Mouse (Mus musculus): ENCODE data around the gene Scd2.
A peak's percentile ranks its signal among the peaks of the same experiment; 100 is the strongest.
"Not testable (repeated sequence)": the region's sequence is repeated elsewhere in the genome, so short reads cannot be mapped to it uniquely, and the experiment has no call there.

Scd2 gene

GRCm38 (mm10) chr19:44274452-44274851 lies 19.0 kb upstream of the Scd2 start:
- DNase-seq = no peak

DNA sequence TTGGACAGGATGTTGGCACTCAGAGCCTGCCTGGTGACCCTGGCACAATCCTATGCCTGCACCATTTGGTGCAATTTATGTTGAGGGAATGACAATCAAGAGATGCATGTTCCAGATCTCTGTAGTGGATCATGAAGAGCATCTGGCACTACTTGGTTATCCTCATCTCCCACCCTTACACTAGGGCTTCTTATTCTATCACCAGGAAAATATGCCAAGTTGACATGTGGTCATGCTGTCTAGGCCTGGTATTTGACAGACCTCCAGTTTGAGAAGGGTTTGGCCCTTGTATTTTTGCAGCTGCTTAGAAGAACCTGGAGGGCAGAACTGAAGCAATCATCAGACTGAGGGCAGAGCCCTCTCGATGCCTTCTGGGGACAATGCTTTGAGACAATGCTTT lies 18.1 kb upstream of the Scd2 start:
- no peak for DNase-seq

DNA sequence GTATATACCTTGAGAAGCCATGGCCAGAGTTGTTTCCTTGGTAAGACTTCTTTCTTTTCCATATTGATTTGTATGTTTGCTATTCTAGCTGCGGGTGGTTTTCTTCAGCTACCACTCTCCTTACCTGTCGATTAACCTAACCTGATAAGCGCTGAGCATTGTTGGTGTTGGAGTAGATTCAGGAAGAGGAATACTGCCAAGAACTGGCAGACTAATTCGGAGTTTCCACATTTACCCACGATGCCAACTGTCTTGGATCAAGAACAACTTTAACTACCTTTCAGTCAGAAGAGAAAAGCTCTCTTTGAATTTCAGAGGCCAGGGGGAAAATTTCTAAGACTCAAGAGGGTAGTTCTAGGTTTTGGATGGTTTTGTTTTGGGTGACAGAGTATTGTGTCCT lies 16.6 kb upstream of the Scd2 start:
- DNase-seq = no peak

- no peak for DNase-seq
These were observed 15.5 kb upstream of the Scd2 start for GRCm38 (mm10) chr19:44277931-44278330.

DNA sequence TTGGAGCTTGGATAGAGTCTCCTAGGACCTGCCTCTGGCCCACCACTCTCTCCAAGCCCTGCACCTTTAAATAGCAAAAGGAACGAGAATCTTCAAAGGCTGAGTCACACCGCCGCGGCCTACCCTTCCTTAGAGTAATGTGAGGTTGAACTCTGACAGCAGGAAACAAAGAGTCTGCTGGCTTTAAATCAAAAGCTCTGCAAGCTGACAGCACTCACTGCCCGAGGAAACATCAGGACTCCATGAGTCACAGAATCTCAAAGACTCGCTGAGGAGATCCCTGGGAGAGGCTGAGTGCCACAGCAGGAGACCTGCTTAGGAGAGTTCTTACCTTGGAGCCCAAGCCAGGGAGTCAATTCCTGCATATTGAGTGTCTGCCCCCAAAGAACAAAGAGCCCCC lies 12.7 kb upstream of the Scd2 start:
- peak in 1 of 2 experiments; percentile 50 for DNase-seq

DNA sequence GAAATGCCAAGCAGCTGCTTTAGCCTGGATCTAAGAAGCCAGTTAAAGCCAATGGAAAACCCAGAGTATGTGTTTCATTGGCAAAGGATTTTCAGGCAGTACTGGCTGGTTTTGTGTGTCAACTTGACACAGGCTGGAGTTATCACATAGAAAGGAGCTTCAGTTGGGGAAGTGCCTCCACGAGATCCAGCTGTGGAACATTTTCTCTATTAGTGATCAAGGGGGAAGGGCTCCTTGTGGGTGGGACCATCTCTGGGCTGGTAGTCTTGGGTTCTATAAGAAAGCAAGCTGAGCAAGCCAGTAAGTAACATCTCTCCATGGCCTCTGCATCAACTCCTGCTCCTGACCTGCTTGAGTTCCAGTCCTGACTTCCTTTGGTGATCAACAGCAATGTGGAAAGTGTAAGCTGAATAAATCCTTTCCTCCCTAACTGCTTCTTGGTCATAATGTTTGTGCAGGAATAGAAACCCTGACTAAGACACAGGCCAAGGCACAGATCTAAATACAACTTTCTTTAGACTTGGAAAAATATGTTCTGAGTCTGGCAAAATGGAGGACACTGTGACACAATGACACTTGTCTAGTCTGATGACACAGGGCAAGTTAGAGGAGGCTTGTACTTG lies 11.5 kb upstream of the Scd2 start:
- DNase-seq = not testable (repeated sequence)

GRCm38 (mm10) chr19:44282534-44283156 lies 10.8 kb upstream of the Scd2 start:
- peak in 1 of 2 experiments; percentile 51 for DNase-seq

GRCm38 (mm10) chr19:44283157-44284024 lies 10.1 kb upstream of the Scd2 start:
- DNase-seq = no peak

DNA sequence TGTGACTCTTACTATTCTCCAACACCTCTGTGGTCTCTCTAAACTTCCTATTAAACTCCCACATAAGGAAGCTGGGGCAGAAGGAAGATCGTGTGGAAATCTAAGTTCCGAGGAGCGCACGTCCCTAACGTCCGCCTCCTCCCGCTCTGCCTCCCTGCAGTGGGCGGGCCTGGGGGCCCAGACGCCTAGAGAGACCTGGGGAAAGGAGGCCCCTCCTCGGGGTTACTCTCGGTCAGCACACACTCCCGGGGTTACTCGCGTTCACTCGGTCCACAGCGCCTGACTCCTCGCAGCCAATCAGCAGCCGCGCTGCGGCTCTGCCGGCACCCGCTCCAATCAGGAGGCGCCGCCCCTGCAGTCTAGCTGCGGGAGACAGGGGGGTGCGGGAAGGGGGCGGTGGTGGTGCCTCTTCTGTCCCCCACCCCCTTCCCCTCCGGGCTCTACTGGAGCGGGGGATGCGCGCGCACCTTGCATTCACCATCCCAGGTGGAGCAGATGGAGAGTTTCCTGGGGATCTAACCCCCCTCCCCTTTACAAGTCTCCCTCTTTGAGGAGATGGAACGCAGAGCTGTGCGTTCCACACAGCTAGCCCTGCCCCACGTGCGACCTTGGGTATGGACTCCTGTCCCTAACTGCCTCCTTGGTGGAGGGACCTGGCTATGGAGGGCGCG lies 9.3 kb upstream of the Scd2 start:
- peak; percentile 92 to 94 for DNase-seq

GRCm38 (mm10) chr19:44284723-44285122 lies 8.8 kb upstream of the Scd2 start:
- peak; percentile 70 to 75 for DNase-seq

GRCm38 (mm10) chr19:44285554-44285953 lies 7.9 kb upstream of the Scd2 start:
- DNase-seq = no peak

DNA sequence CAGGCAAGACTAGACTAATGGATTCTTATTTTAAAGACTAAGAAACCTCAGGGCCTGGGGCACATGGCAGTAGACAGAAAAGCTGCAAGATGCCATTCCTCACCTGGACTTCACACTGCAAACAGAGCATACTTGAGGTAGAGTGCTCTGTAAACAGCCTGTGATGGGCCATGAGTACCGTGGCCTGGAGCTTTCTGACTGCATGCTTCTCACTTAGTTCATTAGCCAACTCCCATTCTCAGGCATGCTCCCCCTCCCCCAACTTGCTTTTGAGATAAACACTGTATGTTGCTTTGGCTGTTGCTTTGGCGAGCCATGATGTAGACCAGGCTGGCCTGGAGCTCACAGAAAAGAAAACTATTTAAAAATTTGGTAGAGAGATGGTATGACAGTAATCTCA lies 7.4 kb upstream of the Scd2 start:
- peak; percentile 80 to 85 for DNase-seq

- DNase-seq = no peak
These were observed 5.9 kb upstream of the Scd2 start for GRCm38 (mm10) chr19:44287415-44288110.

- no peak for DNase-seq
These were observed 1.4 kb upstream of the Scd2 start for GRCm38 (mm10) chr19:44292083-44292482.

- no peak for DNase-seq
These were observed 991 bp upstream of the Scd2 start for GRCm38 (mm10) chr19:44292483-44292882.

GRCm38 (mm10) chr19:44293769-44294551 lies 486 bp downstream of the Scd2 start:
- DNase-seq = peak; percentile 92 to 93

GRCm38 (mm10) chr19:44294588-44295041 lies 1.1 kb downstream of the Scd2 start:
- peak; percentile 87 to 90 for DNase-seq

DNA sequence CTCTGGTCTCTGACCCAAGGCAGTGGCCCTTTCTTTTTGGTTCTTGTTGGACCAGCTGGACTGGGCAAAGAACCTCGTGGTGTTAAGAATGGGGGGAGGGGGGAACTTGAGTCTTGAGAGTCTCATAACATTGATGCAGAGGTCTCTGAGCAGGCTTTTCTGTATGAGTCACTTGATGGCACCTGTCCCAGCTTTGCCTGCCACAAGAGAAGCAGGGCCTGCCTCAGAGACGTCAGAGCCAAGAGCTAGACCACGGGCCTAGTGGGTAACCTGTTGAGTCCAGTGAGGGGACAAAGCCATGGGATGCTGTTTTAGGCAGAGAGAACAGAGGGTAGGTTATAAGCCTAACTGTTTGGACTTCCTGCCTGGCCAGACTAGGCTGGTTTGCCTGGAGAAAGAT lies 1.8 kb downstream of the Scd2 start:
- peak; percentile 80 to 87 for DNase-seq

- DNase-seq = peak; percentile 90 to 92
These were observed 2.3 kb downstream of the Scd2 start for GRCm38 (mm10) chr19:44295741-44296140.

- no peak for DNase-seq
These were observed 2.7 kb downstream of the Scd2 start for GRCm38 (mm10) chr19:44296186-44296585.

- DNase-seq = no peak
These were observed 3.7 kb downstream of the Scd2 start for GRCm38 (mm10) chr19:44297068-44297760.

Data from lung, adult 18-20 months (tissue).